Mouse (Mus musculus) midbrain, embryonic 14.5 days (tissue): ENCODE results near the gene Qk. TPM values are rescaled to one million over a fixed set of nuclear protein-coding genes. Genes with fewer than 3 reads are reported as not detected.

ENCODE experiments used
- ATAC-seq: fragments of 200-750 bp; cut with Nextera tagmentation; 2 replicates; pipeline ENCODE4 v1.8.0; 2017; ENCODE audit warnings: moderate number of reproducible peaks, moderate library complexity; ENCODE audit not compliant: low FRiP score, low TSS enrichment
- DNase-seq: peaks from one replicate; pipeline ENCODE4 v3.0.0-alpha.2; 2015
- H3K27ac ChIP-seq: fragments of 300-500 bp; sonication (generic); replicated peaks from 2 replicates; pipeline ENCODE4 v1.5.1; 2014; ENCODE audit warnings: mild to moderate bottlenecking, low read depth, low read length, moderate library complexity
- H3K27me3 ChIP-seq: fragments of 300-500 bp; sonication (generic); 2 replicates; pipeline ENCODE4 v1.6.1; 2014; ENCODE audit warnings: low read length, control low read depth, mixed read lengths; ENCODE audit not compliant: control insufficient read depth, insufficient read depth
- H3K36me3 ChIP-seq: fragments of 300-500 bp; sonication (generic); 2 replicates; pipeline ENCODE4 v1.6.1; 2014; ENCODE audit warnings: low read length, control low read depth; ENCODE audit not compliant: control insufficient read depth, insufficient read depth
- H3K4me1 ChIP-seq: fragments of 300-500 bp; sonication (generic); 2 replicates; pipeline ENCODE4 v1.6.1; 2014; ENCODE audit warnings: mild to moderate bottlenecking, antibody characterized with exemption, low read length, control low read depth; ENCODE audit not compliant: control insufficient read depth, insufficient read depth
- H3K4me2 ChIP-seq: fragments of 300-500 bp; sonication (generic); 2 replicates; pipeline ENCODE4 v1.6.1; 2014; ENCODE audit warnings: mild to moderate bottlenecking, low read length, moderate library complexity
- H3K4me3 ChIP-seq: fragments of 300-500 bp; sonication (generic); replicated peaks from 2 replicates; pipeline ENCODE4 v1.5.1; 2014; ENCODE audit warnings: low read depth, low read length
- H3K9ac ChIP-seq: fragments of 300-500 bp; sonication (generic); replicated peaks from 2 replicates; pipeline ENCODE4 v1.6.1; 2014; ENCODE audit warnings: mild to moderate bottlenecking, low read length, moderate library complexity
- H3K9me3 ChIP-seq: fragments of 300-500 bp; sonication (generic); 2 replicates; pipeline ENCODE4 v1.6.1; 2016; ENCODE audit warnings: low read length, control low read depth, mixed read lengths; ENCODE audit not compliant: control insufficient read depth
- WGBS: fragments of 180-500 bp; shearing (Covaris S2); extraction: QIAGEN DNeasy Blood & Tissue Kit; methylation state at CpG from one replicate; pipeline ENCODE4 v1.1.7; 2014; 5-methylcytosine and 5-hydroxymethylcytosine counted together
- polyA plus RNA-seq: library from polyadenylated mRNA; unstranded; fragments of >200 nt; fragmentation: Nextera tagmentation; extraction: Ambion mirVana; gene quantifications from 2 replicates; pipeline ENCODE4 v1.2.1, GENCODE M21; 2014

Qk gene
- polyA plus RNA-seq, 1 experiment from 2014 or later: 62.8 TPM

DNA sequence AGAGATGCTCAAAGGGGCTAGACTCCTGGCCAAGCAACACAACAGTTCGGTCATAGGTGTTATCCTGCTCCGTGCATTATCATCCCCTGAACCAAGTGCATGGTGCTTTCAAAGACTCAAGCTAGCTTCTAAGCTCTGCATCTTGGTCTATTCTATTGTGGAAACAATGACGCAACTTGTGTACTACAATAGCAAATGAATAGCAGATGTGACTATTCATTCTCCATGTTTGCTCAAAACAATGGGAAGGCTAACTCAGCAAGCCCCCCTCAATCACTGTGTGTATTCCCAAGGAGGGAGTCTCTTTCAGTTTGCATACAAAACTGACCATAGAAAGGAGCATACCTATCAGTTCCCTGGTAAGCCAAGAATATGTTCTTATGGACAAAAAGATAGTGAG is 121.4 kb downstream of the Qk start:
- no peaks in the 10 kb centered on the region for H3K36me3 ChIP-seq
- no peak overlapping the region for H3K4me3 ChIP-seq
- H3K4me2 ChIP-seq: no peak overlapping the region
- H3K9ac ChIP-seq: no peak overlapping the region
- H3K27ac ChIP-seq: no peak overlapping the region
- no peaks in the 10 kb centered on the region for H3K9me3 ChIP-seq
- no peaks in the 10 kb centered on the region for H3K27me3 ChIP-seq
- no peak for DNase-seq
- ATAC-seq: no peak
- H3K4me1 ChIP-seq: no peaks in the 10 kb centered on the region
- WGBS: 94% methylated on average over 3 of the region's 3 CpGs

DNA sequence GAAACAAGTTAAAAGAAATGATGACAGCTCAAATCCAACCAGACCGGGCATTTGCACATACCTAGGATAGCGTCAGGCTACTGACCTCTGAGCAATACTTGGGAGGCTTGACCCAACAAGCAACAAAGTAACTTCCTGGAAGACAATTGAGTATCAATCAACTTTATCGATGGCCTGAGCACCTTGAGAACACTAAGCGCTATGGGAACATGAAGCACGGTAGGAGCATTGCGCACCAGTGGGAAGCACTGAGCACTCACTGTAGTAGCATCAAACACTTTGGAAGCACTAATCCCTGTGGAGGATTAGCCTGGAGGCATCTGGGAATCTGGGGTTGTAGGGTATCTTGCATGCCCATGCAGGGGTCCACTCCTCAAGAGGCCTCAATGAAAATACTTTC is 124.0 kb downstream of the Qk start:
- Histone ChIP-seq H3K36me3 (no peaks in the 10 kb centered on the region), H3K27ac (no peak overlapping the region), H3K4me2 (no peak overlapping the region), H3K9ac (no peak overlapping the region), H3K27me3 (no peaks in the 10 kb centered on the region), H3K4me1 (no peaks in the 10 kb centered on the region), H3K4me3 (no peak overlapping the region), H3K9me3 (peaks cover 6% of the 10 kb centered on the region; the same call in 1 of the 2 replicates)
- 97% methylated on average over 6 of the region's 6 CpGs for WGBS
- ATAC-seq: no peak
- DNase-seq: no peak

DNA sequence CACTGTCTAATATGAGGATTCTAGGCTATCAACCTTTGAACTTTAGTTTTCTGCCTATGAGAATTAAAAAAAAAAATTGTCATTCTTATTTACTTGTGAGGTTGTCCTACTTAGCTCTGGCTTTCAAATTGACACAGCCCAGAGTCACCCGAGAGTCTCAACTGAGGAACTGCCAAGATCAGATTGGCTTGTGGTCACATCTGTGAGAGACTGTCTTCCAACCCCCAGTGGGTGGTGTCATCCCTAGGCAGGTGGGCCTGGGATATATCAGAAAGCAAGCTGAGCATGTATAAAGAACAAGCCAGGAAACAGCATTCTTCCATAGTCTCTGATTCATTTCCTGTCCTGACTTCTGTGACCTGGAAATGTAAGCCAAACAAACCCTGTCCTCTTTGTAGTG is 128.8 kb downstream of the Qk start:
- H3K36me3 ChIP-seq: no peaks in the 10 kb centered on the region
- no peak for ATAC-seq
- no peak overlapping the region for H3K4me2 ChIP-seq
- H3K4me1 ChIP-seq: no peaks in the 10 kb centered on the region
- H3K27me3 ChIP-seq: no peaks in the 10 kb centered on the region
- no peak overlapping the region for H3K9ac ChIP-seq
- H3K27ac ChIP-seq: no peak overlapping the region
- H3K4me3 ChIP-seq: no peak overlapping the region
- 90% methylated on average over 1 of the region's 1 CpGs for WGBS
- DNase-seq: no peak
- peaks cover 6% of the 10 kb centered on the region; the same call in 1 of the 2 replicates for H3K9me3 ChIP-seq

DNA sequence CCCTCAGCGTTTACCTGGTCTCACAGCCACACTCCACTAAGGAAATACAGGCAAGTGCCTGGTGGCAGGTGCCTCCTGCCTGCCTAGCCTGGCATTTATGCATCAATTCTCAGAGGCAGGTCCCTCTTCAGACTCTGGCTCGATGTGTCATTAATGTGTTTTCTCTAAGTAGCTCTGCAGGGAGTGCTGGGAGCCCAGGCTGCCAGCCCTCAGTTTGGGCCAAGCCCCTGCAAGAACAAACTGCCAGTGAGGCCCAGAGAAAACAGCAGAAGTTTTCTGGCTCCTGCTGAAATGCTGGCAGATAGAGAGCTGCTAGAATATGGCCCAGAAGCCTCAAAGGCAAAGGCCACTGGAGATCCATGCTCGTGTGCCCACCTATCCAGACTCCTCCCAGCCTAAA is 131.2 kb downstream of the Qk start:
- WGBS: 70% methylated on average over 3 of the region's 3 CpGs
- Histone ChIP-seq H3K36me3 (no peaks in the 10 kb centered on the region), H3K4me1 (no peaks in the 10 kb centered on the region), H3K9ac (no peak overlapping the region), H3K27ac (no peak overlapping the region), H3K27me3 (no peaks in the 10 kb centered on the region), H3K9me3 (peaks cover 6% of the 10 kb centered on the region; the same call in 1 of the 2 replicates), H3K4me3 (no peak overlapping the region), H3K4me2 (no peak overlapping the region)
- DNase-seq (no peak), ATAC-seq (no peak)

DNA sequence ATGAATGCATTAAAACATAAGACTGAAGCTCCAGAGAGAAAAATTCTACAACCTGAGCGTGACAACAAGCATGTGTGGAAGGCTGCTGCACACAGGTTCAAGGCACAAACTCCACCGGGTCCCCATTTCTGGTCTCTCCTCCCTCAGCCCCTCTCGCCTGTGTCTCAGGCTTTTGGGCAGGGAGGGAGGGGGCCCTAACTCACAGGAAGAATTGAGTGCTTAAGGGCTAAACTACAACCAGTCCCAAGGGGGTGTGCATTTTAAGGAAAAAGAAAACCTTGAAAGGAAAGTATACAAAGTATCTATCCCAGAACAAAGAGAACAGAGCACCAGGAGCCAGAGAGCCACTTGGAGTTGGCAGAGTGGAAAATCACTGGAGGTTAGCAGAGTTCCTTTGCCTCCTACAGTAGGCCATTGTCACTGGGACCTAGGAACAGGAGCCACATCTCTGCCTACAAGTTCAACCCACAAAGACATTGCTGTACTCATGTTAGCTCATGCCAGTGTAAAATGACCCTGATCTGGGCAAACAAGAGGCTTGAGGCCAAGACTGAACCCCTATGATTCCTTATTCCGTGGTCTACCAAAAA is 132.1 kb downstream of the Qk start:
- peak overlapping the region; percentile 32; the same call in 1 of the 2 replicates for H3K27ac ChIP-seq
- H3K36me3 ChIP-seq: no peaks in the 10 kb centered on the region
- H3K4me2 ChIP-seq: no peak overlapping the region
- H3K4me3 ChIP-seq: no peak overlapping the region
- no peaks in the 10 kb centered on the region for H3K4me1 ChIP-seq
- ATAC-seq (no peak), DNase-seq (no peak)
- no peaks in the 10 kb centered on the region for H3K27me3 ChIP-seq
- WGBS: 65% methylated on average over 4 of the region's 4 CpGs
- H3K9me3 ChIP-seq: 0 out of 2 replicates have a peak, but pooled peaks cover 1% of the 10 kb centered on the region
- no peak overlapping the region for H3K9ac ChIP-seq

- H3K36me3 ChIP-seq: no peaks in the 10 kb centered on the region
- H3K9me3 ChIP-seq: no peaks in the 10 kb centered on the region
- WGBS: 76% methylated on average over 6 of the region's 6 CpGs
- no peaks in the 10 kb centered on the region for H3K27me3 ChIP-seq
- ATAC-seq (no peak), DNase-seq (no peak)
- H3K4me1 ChIP-seq: no peaks in the 10 kb centered on the region; the same call in 1 of the 2 replicates
- no peak overlapping the region for H3K9ac ChIP-seq
- H3K4me3 ChIP-seq: no peak overlapping the region
- H3K4me2 ChIP-seq: no peak overlapping the region
- no peak overlapping the region for H3K27ac ChIP-seq
These were observed 137.9 kb downstream of the Qk start for GRCm38 (mm10) chr17:10181761-10182160.

DNA sequence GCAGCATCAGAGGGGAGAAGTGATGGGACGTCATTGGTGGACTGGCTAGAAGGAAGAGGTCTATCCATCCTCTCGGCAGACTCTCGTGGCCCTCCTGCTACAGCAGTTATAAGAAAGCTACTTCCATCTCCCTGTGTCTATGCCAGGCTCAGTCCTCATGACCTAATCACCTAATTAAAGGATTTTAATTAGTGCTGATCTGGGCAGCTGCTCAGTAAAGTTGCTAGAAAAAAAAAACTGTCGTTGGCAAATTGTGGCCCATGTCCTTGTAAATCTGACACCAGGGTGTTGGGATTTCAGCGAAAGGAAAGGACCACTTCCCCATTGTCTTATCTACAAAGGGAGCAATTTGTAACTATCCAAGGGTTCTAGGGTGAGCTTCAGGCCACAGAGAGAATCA is 142.6 kb downstream of the Qk start:
- DNase-seq (no peak), ATAC-seq (no peak)
- Histone ChIP-seq H3K4me1 (no peaks in the 10 kb centered on the region; the same call in 1 of the 2 replicates), H3K36me3 (no peaks in the 10 kb centered on the region), H3K9me3 (no peaks in the 10 kb centered on the region), H3K9ac (no peak overlapping the region), H3K27me3 (no peaks in the 10 kb centered on the region), H3K4me2 (no peak overlapping the region), H3K4me3 (no peak overlapping the region), H3K27ac (no peak overlapping the region)
- WGBS: 78% methylated on average over 5 of the region's 5 CpGs

GRCm38 (mm10) chr17:10161258-10161657 is 158.4 kb downstream of the Qk start:
- ATAC-seq: no peak
- Histone ChIP-seq H3K4me1 (no peaks in the 10 kb centered on the region), H3K27me3 (no peaks in the 10 kb centered on the region), H3K27ac (no peak overlapping the region), H3K9ac (no peak overlapping the region), H3K9me3 (no peaks in the 10 kb centered on the region), H3K36me3 (no peaks in the 10 kb centered on the region), H3K4me2 (no peak overlapping the region), H3K4me3 (no peak overlapping the region)
- WGBS: 90% methylated on average over 3 of the region's 3 CpGs
- DNase-seq: no peak

- Histone ChIP-seq H3K27me3 (no peaks in the 10 kb centered on the region), H3K4me2 (no peak overlapping the region), H3K4me1 (no peaks in the 10 kb centered on the region), H3K9me3 (no peaks in the 10 kb centered on the region), H3K27ac (no peak overlapping the region), H3K36me3 (no peaks in the 10 kb centered on the region), H3K4me3 (no peak overlapping the region), H3K9ac (no peak overlapping the region)
- ATAC-seq (no peak), DNase-seq (no peak)
- WGBS: 89% methylated on average over 6 of the region's 6 CpGs
These were observed 159.2 kb downstream of the Qk start for GRCm38 (mm10) chr17:10160415-10160814.
